Comparison of ENCODE assay signal across 8 mouse cellular contexts in genomic region chr4:24544677-24545151, GRCm38 (mm10). TPM values are rescaled to one million over a fixed set of nuclear protein-coding genes. Genes with fewer than 3 reads are reported as not detected.
DNase-seq lines count a peak whose midpoint lies in the region; ATAC-seq and TF ChIP-seq lines count a peak whose summit lies in the region.

No protein-coding gene starts in this region.

- ATAC-seq in midbrain, embryonic 15.5 days (replicated peaks), result peak; percentile 97
- ATAC-seq in activated CD4-positive, CD25-positive, alpha-beta regulatory T cell, adult 4 months, result no peak

- H3K4me3 ChIP-seq in lung, adult 2 months (replicated peaks; ENCODE audit: extremely low read depth, low read depth, low read length), result no peak overlapping the region
- H3K4me3 ChIP-seq in hindbrain, embryonic 10.5 days, result no peak overlapping the region
- no peak overlapping the region for H3K4me3 ChIP-seq in midbrain, embryonic 15.5 days

- no peak for DNase-seq in lung, adult 2 months
- DNase-seq in lung, postnatal 4 days, result no peak
- DNase-seq in cerebellum, adult 9-11 months, result peak; percentile 64
- peak; percentile 6 for DNase-seq in hindbrain, embryonic 10.5 days (ENCODE audit: low spot score)
- peak; percentile 42 to 67 for DNase-seq in layer of hippocampus, adult 8-10 months (ENCODE audit: low spot score in 2 of 2)
- DNase-seq in T-cell, adult 2 months (ENCODE audit: low spot score), result no peak

- H3K27ac ChIP-seq in hindbrain, embryonic 10.5 days, result no peak overlapping the region
- peak overlapping the region; percentile 72 for H3K27ac ChIP-seq in midbrain, embryonic 15.5 days

- no peaks in the 10 kb centered on the region for H3K4me1 ChIP-seq in lung, adult 2 months (ENCODE audit: control insufficient read depth, insufficient read depth, low read length)
- H3K4me1 ChIP-seq in hindbrain, embryonic 10.5 days (replicated peaks), result no peaks in the 10 kb centered on the region
- peaks cover 9% of the 10 kb centered on the region for H3K4me1 ChIP-seq in midbrain, embryonic 15.5 days

- no peaks in the 10 kb centered on the region; the same call in 1 of the 2 replicates for H3K36me3 ChIP-seq in hindbrain, embryonic 10.5 days
- H3K36me3 ChIP-seq in midbrain, embryonic 15.5 days (replicated peaks), result no peaks in the 10 kb centered on the region

- 77% methylated on average over 5 of the region's 5 CpGs for WGBS in lung, adult 2 months
- WGBS in hindbrain, embryonic 10.5 days, result 68% methylated on average over 5 of the region's 5 CpGs
- WGBS in midbrain, embryonic 15.5 days, result 13% methylated on average over 5 of the region's 5 CpGs

- no peaks in the 10 kb centered on the region for H3K9me3 ChIP-seq in hindbrain, embryonic 10.5 days
- no peaks in the 10 kb centered on the region for H3K9me3 ChIP-seq in midbrain, embryonic 15.5 days

- TF ChIP-seq POLR2A in lung, adult 2 months (IDR thresholded peaks at IDR 0.05; ENCODE audit: borderline replicate concordance, extremely low read depth, low read depth, low read length), result no peak

- peak; percentile 28; the same call in 1 of the 2 replicates for TF ChIP-seq CTCF in lung, adult 2 months (IDR thresholded peaks at IDR 0.05; ENCODE audit: insufficient read depth, low read length)

- no peak overlapping the region for H3K9ac ChIP-seq in midbrain, embryonic 15.5 days

- peak overlapping the region; percentile 14; the same call in 1 of the 2 replicates for H3K4me2 ChIP-seq in midbrain, embryonic 15.5 days

- no peaks in the 10 kb centered on the region for H3K27me3 ChIP-seq in hindbrain, embryonic 10.5 days (ENCODE audit: insufficient read depth, poor library complexity, severe bottlenecking)
- no peaks in the 10 kb centered on the region for H3K27me3 ChIP-seq in midbrain, embryonic 15.5 days (replicated peaks)

RNA-seq across cellular contexts. Expression of gene Mms22l, which starts 48.5 kb away (rescaled TPM):
- 1.1 and 1.8 TPM in 2 replicates for polyA plus RNA-seq in lung, adult 2 months (2012; rRNA removed)
- polyA plus RNA-seq in hindbrain, embryonic 10.5 days (2016; fragmentation: Nextera tagmentation; extraction: Ambion mirVana), result 36.5 and 43.2 TPM in 2 replicates
- 1 to 10 TPM in 3 of 4 experiments, under 1 TPM in 1; 0.76 to 1.7 (median 1.3) TPM for total RNA-seq in layer of hippocampus, adult 8-10 months (2022)
- polyA plus RNA-seq in midbrain, embryonic 15.5 days (2015; fragmentation: Nextera tagmentation; extraction: Ambion mirVana), result 6.2 and 6.4 TPM in 2 replicates
- 1 to 10 TPM; 5.8 to 7.0 TPM for polyA plus RNA-seq in activated CD4-positive, CD25-positive, alpha-beta regulatory T cell, adult 4 months (2017; shearing (Covaris generic))

Comparison
In these comparisons a context has a peak if more than half of its experiments do, and no peak if none do; other contexts are left out.
1. DNase-seq: peak in cerebellum, adult 9-11 months (single experiment), hindbrain, embryonic 10.5 days (single experiment) and layer of hippocampus, adult 8-10 months (2 of 2); none in lung, adult 2 months (single experiment), lung, postnatal 4 days (0 of 2) and T-cell, adult 2 months (single experiment).